Mouse (Mus musculus) forebrain, postnatal 0 days (tissue): Measurements from ENCODE around the gene Ap2b1. TPM values are rescaled to one million over a fixed set of nuclear protein-coding genes. Genes with fewer than 3 reads are reported as not detected.

Source experiments
- ATAC-seq: fragments of 200-750 bp; cut with Nextera tagmentation; 2 replicates; pipeline ENCODE4 v1.8.0; 2017; ENCODE audit warnings: mild to moderate bottlenecking, moderate library complexity
- DNase-seq: peaks from one replicate; pipeline ENCODE4 v3.0.0-alpha.2; 2015
- H3K27ac ChIP-seq: fragments of 300-500 bp; sonication (generic); 2 replicates; pipeline ENCODE4 v1.5.1; 2014; ENCODE audit warnings: low read depth, mild to moderate bottlenecking, antibody characterized with exemption, low read length, moderate library complexity, mixed read lengths
- H3K27me3 ChIP-seq: fragments of 300-500 bp; sonication (generic); 2 replicates; pipeline ENCODE4 v1.6.1; 2014; ENCODE audit warnings: mild to moderate bottlenecking, low read length, mixed read lengths; ENCODE audit not compliant: insufficient read depth
- H3K36me3 ChIP-seq: fragments of 300-500 bp; sonication (generic); 2 replicates; pipeline ENCODE4 v1.6.1; 2014; ENCODE audit warnings: mild to moderate bottlenecking, moderate library complexity; ENCODE audit not compliant: insufficient read depth
- H3K4me1 ChIP-seq: fragments of 300-500 bp; sonication (generic); 2 replicates; pipeline ENCODE4 v1.6.1; 2014; ENCODE audit warnings: antibody characterized with exemption; ENCODE audit not compliant: insufficient read depth
- H3K4me2 ChIP-seq: fragments of 300-500 bp; sonication (generic); 2 replicates; pipeline ENCODE4 v1.6.1; 2014; ENCODE audit warnings: low read depth, mild to moderate bottlenecking, moderate library complexity
- H3K4me3 ChIP-seq: fragments of 300-500 bp; sonication (generic); 2 replicates; pipeline ENCODE4 v1.5.1; 2014; ENCODE audit warnings: low read depth, low read length, mixed read lengths
- H3K9ac ChIP-seq: fragments of 300-500 bp; sonication (generic); 2 replicates; pipeline ENCODE4 v1.6.1; 2014; ENCODE audit warnings: mild to moderate bottlenecking
- H3K9me3 ChIP-seq: fragments of 300-500 bp; sonication (generic); 2 replicates; pipeline ENCODE4 v1.6.1; 2016; ENCODE audit warnings: low read length
- CTCF ChIP-seq: sonication (generic); IDR thresholded peaks from 2 replicates; pipeline ENCODE4 v1.5.1; 2016; ENCODE audit warnings: antibody characterized with exemption, control low read depth, low read depth
- WGBS: fragments of 180-500 bp; shearing (Covaris S2); extraction: QIAGEN DNeasy Blood & Tissue Kit; methylation state at CpG from one replicate; pipeline ENCODE4 v1.1.7; 2014; 5-methylcytosine and 5-hydroxymethylcytosine counted together
- polyA plus RNA-seq: library from polyadenylated mRNA; unstranded; fragments of >200 nt; fragmentation: Nextera tagmentation; extraction: Ambion mirVana; gene quantifications from 2 replicates; pipeline ENCODE4 v1.2.1, GENCODE M21; 2015
- total RNA-seq: library from RNA; depleted of rRNA; stranded (reverse); fragments of >200 nt; gene quantifications from 2 replicates; pipeline ENCODE4 v1.2.3, GENCODE M21; 2014

Gene Ap2b1
- total and polyA plus RNA-seq, 2 experiments from 2014 or later, result 110 to 230 TPM

DNA sequence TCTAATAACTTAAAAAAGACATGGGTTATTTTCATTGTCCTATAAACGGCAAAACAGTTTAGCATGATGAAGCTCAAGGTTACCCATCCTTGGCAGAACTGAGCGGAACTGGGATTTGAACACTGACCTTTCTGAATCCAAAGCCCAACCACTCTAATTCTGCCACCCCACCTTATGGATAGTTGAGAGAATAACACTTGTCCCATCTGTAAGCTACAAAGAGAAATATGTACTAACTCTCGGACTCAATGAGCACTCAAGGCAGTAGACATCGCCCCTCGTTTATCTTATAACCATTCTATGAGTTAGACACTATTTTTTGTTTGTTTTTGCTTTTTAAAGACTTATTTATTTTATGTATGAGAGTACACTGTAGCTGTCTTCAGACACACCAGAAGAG is 9.8 kb upstream of the Ap2b1 start:
- Histone ChIP-seq H3K4me1 (peaks cover 14% of the 10 kb centered on the region), H3K36me3 (no peaks in the 10 kb centered on the region), H3K27ac (no peak overlapping the region), H3K4me2 (no peak overlapping the region), H3K27me3 (no peaks in the 10 kb centered on the region; the same call in 1 of the 2 replicates), H3K9me3 (no peaks in the 10 kb centered on the region), H3K4me3 (no peak overlapping the region), H3K9ac (no peak overlapping the region)
- 92% methylated on average over 5 of the region's 5 CpGs for WGBS
- ATAC-seq (no peak), DNase-seq (no peak)
- no peak for TF ChIP-seq CTCF

DNA sequence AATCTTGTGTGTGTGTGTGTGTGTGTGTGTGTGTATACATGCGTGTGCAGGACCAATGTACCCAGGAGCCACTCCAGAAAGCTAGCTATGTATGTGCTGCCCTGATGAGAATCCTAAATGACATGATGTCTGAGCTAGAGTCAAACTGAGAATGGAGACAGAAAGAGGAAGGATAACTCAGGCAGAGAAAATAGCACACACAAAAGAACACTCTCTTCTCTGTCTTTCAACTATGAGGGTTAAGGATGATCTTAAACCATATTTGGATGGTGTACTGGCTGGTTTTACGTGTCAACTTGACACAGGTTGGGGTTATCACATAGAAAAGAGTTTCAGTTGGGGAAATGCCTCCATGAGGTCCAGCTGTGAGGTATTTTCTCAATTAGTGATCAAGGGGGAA is 9.2 kb upstream of the Ap2b1 start:
- DNase-seq (no peak), ATAC-seq (no peak)
- H3K4me2 ChIP-seq, result no peak overlapping the region
- H3K27me3 ChIP-seq, result no peaks in the 10 kb centered on the region; the same call in 1 of the 2 replicates
- H3K27ac ChIP-seq, result no peak overlapping the region
- peaks cover 14% of the 10 kb centered on the region for H3K4me1 ChIP-seq
- no peaks in the 10 kb centered on the region for H3K36me3 ChIP-seq
- no peak overlapping the region for H3K4me3 ChIP-seq
- no peak overlapping the region for H3K9ac ChIP-seq
- no peaks in the 10 kb centered on the region for H3K9me3 ChIP-seq
- no peak for TF ChIP-seq CTCF
- WGBS, result 84% methylated on average over 2 of the region's 2 CpGs

DNA sequence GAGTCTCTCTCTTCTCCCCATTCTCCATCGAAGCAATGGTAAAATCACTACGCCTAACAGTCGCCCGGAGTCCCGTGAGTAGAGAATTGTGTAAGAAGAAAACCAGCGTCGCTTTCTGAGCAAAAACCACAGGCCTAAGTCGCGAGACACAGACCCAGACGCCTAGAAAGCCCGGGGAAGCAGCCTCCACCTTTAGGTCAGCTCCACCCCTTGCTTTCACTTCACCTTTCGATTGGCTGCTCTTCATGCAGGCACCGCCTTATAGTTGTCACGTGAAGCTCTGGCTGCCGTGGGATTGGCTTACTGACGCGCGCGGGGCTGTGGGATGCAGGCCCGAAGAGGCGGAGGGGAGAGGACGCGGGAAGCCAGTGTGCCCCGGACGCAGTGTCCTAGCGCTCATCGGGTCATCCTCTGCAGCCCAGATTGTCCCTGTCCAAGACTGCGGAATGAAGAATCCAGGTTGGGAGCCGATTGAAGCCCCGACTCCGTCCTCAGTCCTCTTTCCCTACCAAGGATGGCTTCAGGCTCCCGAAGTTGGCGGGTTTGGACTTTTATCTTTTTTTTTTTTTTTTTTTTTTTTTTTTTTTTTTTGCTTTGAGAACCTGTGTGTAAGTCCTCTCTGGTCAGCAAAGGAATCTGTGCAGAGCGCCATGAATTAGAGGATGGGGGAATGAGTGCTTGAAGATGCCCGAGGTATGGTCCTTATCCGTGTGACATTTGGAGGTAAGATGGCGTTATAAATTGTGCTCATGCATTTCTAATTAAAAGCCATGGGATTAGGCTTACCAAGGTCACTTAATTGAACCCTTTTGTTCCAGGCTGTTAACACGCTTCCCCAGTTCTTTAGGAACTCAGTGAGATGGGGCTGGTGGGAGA is 7.2 kb upstream of the Ap2b1 start:
- TF ChIP-seq CTCF, result no peak
- H3K9me3 ChIP-seq, result no peaks in the 10 kb centered on the region
- peak overlapping the region; percentile 65 for H3K4me3 ChIP-seq
- H3K27me3 ChIP-seq, result no peaks in the 10 kb centered on the region; the same call in 1 of the 2 replicates
- H3K36me3 ChIP-seq, result peaks cover 9% of the 10 kb centered on the region; the same call in 1 of the 2 replicates
- peaks cover 14% of the 10 kb centered on the region for H3K4me1 ChIP-seq
- H3K4me2 ChIP-seq, result peak overlapping the region; percentile 76
- DNase-seq, result peak; percentile 95
- WGBS, result under 1% methylated on average over 38 of the region's 38 CpGs
- ATAC-seq, result peak; percentile 100
- H3K9ac ChIP-seq, result peak overlapping the region; percentile 57
- H3K27ac ChIP-seq, result peak overlapping the region; percentile 54

DNA sequence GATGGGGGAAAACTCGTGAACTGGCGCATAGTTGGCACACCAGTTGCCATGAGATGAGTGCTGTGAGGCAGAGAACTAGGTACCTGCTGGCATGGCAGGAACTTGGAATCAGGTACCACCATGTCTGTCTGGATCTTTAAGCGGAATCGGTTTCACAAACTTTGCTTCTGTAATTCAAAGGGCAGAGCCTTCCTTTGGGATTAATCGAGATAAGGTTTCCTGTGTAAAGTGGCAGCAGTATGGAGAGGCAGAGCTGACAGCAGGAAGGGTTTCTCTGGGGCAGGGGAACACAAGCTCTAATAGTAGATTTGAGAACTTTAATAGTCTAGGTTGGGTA is 6.6 kb upstream of the Ap2b1 start:
- no peaks in the 10 kb centered on the region; the same call in 1 of the 2 replicates for H3K27me3 ChIP-seq
- ATAC-seq, result no peak
- H3K4me3 ChIP-seq, result peak overlapping the region; percentile 65
- peak overlapping the region; percentile 76 for H3K4me2 ChIP-seq
- peak overlapping the region; percentile 35; the same call in 1 of the 2 replicates for H3K27ac ChIP-seq
- peaks cover 14% of the 10 kb centered on the region for H3K4me1 ChIP-seq
- no peak for DNase-seq
- peak overlapping the region; percentile 57 for H3K9ac ChIP-seq
- no peak for TF ChIP-seq CTCF
- WGBS, result 0% methylated on average over 5 of the region's 5 CpGs
- peaks cover 9% of the 10 kb centered on the region; the same call in 1 of the 2 replicates for H3K36me3 ChIP-seq
- H3K9me3 ChIP-seq, result no peaks in the 10 kb centered on the region

DNA sequence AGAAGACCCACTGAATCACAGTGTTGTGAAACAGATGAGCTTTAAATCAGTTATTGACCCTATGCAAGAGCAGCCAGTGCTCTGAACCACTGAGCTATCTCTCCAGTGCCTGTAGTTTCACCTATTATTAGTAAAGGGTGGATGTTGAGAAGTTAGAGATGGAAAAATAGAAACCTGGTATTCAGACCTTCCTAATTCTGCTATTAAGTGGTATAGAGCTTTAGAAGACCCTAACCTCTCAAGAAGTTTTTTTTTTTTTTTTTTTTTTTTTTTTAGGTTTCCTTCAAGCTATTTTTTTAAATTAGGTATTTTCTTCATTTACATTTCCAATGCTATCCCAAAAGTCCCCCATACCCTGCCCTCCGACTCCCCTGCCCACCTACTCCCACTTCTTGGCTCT is 5.6 kb upstream of the Ap2b1 start:
- Histone ChIP-seq H3K27me3 (no peaks in the 10 kb centered on the region; the same call in 1 of the 2 replicates), H3K27ac (no peak overlapping the region), H3K36me3 (peaks cover 9% of the 10 kb centered on the region; the same call in 1 of the 2 replicates), H3K4me3 (no peak overlapping the region), H3K9ac (no peak overlapping the region), H3K4me2 (peak overlapping the region; percentile 76), H3K4me1 (peaks cover 20% of the 10 kb centered on the region), H3K9me3 (no peaks in the 10 kb centered on the region)
- ATAC-seq, result no peak
- 82% methylated on average over 1 of the region's 1 CpGs for WGBS
- TF ChIP-seq CTCF, result no peak
- DNase-seq, result no peak

DNA sequence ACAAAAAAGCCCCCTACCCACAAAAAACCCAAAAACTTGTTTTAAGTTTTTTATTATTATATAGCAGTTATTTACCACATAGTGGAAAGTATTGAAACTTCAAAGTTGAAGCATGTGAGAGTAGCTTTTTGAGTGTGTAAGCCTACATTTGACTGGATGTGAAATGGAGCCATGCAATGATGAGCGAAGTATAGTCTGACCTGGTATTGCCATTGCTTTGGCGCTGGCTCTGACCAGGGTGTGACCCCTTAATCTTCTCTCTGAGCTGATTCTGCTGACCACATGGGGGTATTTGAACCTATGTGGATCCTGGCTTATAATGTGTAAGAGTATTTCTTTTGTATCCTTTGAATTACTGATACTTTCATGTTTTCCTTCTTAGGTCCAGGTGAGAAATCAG is 4.7 kb upstream of the Ap2b1 start:
- H3K4me1 ChIP-seq, result peaks cover 21% of the 10 kb centered on the region
- no peak for TF ChIP-seq CTCF
- ATAC-seq, result no peak
- no peak overlapping the region for H3K27ac ChIP-seq
- H3K4me3 ChIP-seq, result no peak overlapping the region
- H3K27me3 ChIP-seq, result no peaks in the 10 kb centered on the region
- no peak overlapping the region for H3K9ac ChIP-seq
- no peak overlapping the region for H3K4me2 ChIP-seq
- peaks cover 9% of the 10 kb centered on the region; the same call in 1 of the 2 replicates for H3K36me3 ChIP-seq
- H3K9me3 ChIP-seq, result no peaks in the 10 kb centered on the region
- WGBS, result 91% methylated on average over 2 of the region's 2 CpGs
- no peak for DNase-seq

DNA sequence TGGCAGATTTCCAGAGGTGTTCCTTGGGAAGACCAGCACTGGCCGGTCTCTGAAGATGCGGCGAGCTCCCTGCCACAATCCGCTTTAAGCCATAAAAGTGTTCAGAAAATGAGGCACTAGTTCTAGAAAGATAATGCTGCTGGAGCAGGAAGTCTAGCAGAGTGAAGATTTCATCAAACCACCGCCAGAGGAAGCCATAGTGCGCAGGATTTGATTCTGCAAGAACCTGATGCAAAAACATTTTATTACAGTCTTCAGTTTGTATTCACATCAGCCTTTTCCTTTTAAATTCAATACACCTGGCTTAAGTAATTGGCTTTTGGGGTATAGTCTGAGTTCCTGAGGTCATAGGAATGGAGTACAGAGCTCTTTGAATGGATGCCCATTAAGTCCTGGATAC is 1.0 kb upstream of the Ap2b1 start:
- Histone ChIP-seq H3K27me3 (no peaks in the 10 kb centered on the region), H3K9me3 (no peaks in the 10 kb centered on the region), H3K27ac (peak overlapping the region; percentile 95; the same call in 1 of the 2 replicates), H3K4me3 (peak overlapping the region; percentile 79), H3K9ac (peak overlapping the region; percentile 87), H3K36me3 (peaks cover 9% of the 10 kb centered on the region; the same call in 1 of the 2 replicates), H3K4me2 (peak overlapping the region; percentile 78), H3K4me1 (peaks cover 17% of the 10 kb centered on the region)
- no peak for DNase-seq
- 80% methylated on average over 6 of the region's 6 CpGs for WGBS
- ATAC-seq, result no peak
- no peak for TF ChIP-seq CTCF
